ENCODE assay signal across 26 mouse cellular contexts in the genomic region with DNA sequence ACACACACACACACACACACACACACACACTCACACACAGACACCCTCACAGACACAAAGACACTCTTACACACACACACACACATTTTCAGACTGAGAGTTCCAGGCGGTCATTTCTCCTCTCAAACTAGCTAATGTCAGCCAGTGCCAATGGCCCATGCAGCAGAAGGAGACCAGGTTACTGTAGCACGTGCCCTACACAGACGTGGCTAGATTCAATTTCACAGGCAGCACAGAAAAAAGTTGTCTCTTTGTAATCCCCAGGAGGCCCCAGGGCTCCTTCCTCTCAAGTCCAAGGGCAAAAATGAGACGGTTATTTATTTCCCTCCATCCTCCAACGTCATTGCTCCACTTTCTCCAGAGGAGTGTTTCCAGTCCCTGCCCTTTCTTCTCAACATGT. TPM values are rescaled to one million over a fixed set of nuclear protein-coding genes. Genes with fewer than 3 reads are reported as not detected.
"Had no signal": no experiment of that assay in that cellular context is flagged by ENCODE, and none has a peak within 500 bp of the region (broad histone marks: within the 10 kb centered on the region; RNA-seq: fewer than 3 reads in every experiment).

No protein-coding gene starts in this region.

- DNase-seq: cerebellum, adult 8-10 months; cerebellum, adult 9-10 months; embryo, embryonic 11 days; gastrocnemius, adult 2 months; gastrocnemius, postnatal 10 days; gastrocnemius, postnatal 14 days; gastrocnemius, postnatal 25 days; gastrocnemius, postnatal 36 days; heart, adult 11 months; heart, adult 18-20 months; heart, adult 2 months had no signal

- H3K4me1 ChIP-seq: embryonic facial prominence, embryonic 12.5 days; embryonic facial prominence, embryonic 15.5 days; forebrain, embryonic 13.5 days; forebrain, embryonic 15.5 days had no signal

- H3K9me3 ChIP-seq: embryonic facial prominence, embryonic 10.5 days; embryonic facial prominence, embryonic 12.5 days; embryonic facial prominence, embryonic 15.5 days; forebrain, embryonic 10.5 days; forebrain, embryonic 12.5 days; forebrain, embryonic 13.5 days; forebrain, embryonic 15.5 days had no signal

- H3K4me3 ChIP-seq: embryonic facial prominence, embryonic 10.5 days; embryonic facial prominence, embryonic 12.5 days; embryonic facial prominence, embryonic 13.5 days; embryonic facial prominence, embryonic 15.5 days; erythroblast, embryonic 14.5 days; forebrain, embryonic 10.5 days; forebrain, embryonic 12.5 days; forebrain, embryonic 13.5 days; forebrain, embryonic 15.5 days; gastrocnemius, adult 2 months; heart, adult 2 months had no signal

- H3K27ac ChIP-seq: embryonic facial prominence, embryonic 10.5 days; embryonic facial prominence, embryonic 12.5 days; embryonic facial prominence, embryonic 13.5 days; embryonic facial prominence, embryonic 15.5 days; forebrain, embryonic 10.5 days; forebrain, embryonic 12.5 days; forebrain, embryonic 13.5 days; forebrain, embryonic 15.5 days; gastrocnemius, adult 2 months; heart, adult 2 months had no signal

- H3K9ac ChIP-seq: embryonic facial prominence, embryonic 12.5 days; embryonic facial prominence, embryonic 13.5 days; embryonic facial prominence, embryonic 15.5 days; forebrain, embryonic 12.5 days; forebrain, embryonic 13.5 days; forebrain, embryonic 15.5 days; forebrain, postnatal 0 days had no signal

- H3K36me3 ChIP-seq: embryonic facial prominence, embryonic 10.5 days; embryonic facial prominence, embryonic 12.5 days; embryonic facial prominence, embryonic 13.5 days; embryonic facial prominence, embryonic 15.5 days; forebrain, embryonic 10.5 days; forebrain, embryonic 12.5 days; forebrain, embryonic 15.5 days had no signal

- H3K27me3 ChIP-seq: embryonic facial prominence, embryonic 12.5 days; forebrain, embryonic 13.5 days; forebrain, embryonic 15.5 days had no signal

- ATAC-seq: forebrain, embryonic 13.5 days; forebrain, embryonic 14.5 days; forebrain, embryonic 15.5 days; forebrain, embryonic 16.5 days had no signal

- H3K4me2 ChIP-seq: embryonic facial prominence, embryonic 12.5 days; embryonic facial prominence, embryonic 13.5 days; embryonic facial prominence, embryonic 15.5 days; forebrain, embryonic 12.5 days; forebrain, embryonic 13.5 days; forebrain, embryonic 15.5 days had no signal

RNA-seq across cellular contexts. Expression of gene Pax5, which starts 31.6 kb away (rescaled TPM):
- total RNA-seq: common myeloid progenitor, adult 5-6 weeks; gastrocnemius, adult 8-10 months; gastrocnemius, postnatal 36 days; granulocyte monocyte progenitor cell, adult 5-6 weeks had no signal
- polyA plus RNA-seq: embryonic facial prominence, embryonic 13.5 days had no signal
